Mouse (Mus musculus) spleen, embryonic (tissue): ENCODE measurements around the gene Lama4.

Experiments used
- CTCF ChIA-PET: fragments of 350-600 bp; sonication (Branson Sonifier 250); formaldehyde crosslinking; loops from one replicate; lab custom pipeline; 2022; lab: Charles Lee

The Lama4 gene

DNA sequence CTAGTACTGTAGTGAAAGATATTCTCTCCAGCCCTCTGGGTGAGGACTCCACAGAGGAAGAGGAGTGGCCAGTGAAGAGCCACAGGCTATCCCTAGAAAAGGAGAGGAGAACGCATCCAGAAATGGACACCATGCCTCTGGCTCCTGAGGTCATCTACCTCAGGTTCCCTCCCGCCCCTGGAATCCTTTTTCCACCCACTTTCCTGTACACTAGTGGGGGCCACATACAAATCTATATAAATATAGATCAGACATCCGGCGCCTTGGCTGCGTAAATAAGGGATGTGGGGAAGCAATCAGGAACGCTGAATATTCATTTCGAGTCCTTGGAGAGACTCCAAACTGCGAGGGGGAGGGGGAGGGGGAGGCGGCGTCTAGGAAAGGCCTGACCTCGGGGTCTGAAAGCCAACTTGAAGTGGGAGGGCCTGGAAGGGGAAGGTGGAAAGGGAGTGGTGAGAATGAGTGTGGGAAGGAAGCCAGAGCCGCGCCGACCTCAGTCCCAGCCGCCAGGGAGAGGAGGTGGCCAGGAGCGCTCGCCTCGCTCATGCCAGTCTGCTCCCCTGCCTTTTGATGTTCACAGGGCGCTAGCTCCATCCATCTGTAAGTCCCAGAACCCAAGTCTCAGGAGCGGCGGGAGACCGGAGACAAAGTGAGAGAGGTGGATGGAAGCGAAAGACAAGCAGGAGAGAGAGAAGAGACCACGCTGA lies at the start of gene Lama4:
TSS of gene Lama4 (plus strand) at position 441 of the 707 bp plus-strand sequence.
- CTCF ChIA-PET: no interaction called here

DNA sequence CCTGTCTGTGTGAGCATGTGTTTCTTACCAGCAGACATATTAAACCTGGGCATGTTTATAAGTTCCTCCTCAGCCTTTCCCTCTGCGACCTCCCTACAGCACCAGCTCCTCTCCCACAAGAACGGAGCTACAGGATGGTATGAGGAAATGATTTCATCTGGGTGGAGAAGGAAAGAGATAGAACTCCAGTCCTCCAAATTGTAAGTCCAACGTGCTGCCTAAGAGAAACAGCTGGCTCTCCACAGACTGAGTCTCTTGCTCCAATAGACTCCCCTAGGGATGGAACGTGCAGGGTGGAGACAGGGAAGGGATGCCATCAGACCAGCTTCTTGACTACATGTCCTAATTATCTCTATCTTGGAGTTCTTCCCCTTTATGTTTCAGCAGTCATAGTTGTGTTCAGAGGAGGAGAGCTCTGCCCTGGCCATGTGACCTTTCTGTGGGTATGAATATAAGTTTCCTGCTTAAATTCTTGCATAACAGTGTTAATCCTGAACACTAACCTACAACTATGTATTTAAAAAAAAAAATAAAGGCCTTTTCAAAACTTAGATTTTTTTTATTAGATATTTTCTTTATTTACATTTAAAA lies 49.2 kb upstream of the Lama4 start:
- CTCF ChIA-PET: no interaction called here

DNA sequence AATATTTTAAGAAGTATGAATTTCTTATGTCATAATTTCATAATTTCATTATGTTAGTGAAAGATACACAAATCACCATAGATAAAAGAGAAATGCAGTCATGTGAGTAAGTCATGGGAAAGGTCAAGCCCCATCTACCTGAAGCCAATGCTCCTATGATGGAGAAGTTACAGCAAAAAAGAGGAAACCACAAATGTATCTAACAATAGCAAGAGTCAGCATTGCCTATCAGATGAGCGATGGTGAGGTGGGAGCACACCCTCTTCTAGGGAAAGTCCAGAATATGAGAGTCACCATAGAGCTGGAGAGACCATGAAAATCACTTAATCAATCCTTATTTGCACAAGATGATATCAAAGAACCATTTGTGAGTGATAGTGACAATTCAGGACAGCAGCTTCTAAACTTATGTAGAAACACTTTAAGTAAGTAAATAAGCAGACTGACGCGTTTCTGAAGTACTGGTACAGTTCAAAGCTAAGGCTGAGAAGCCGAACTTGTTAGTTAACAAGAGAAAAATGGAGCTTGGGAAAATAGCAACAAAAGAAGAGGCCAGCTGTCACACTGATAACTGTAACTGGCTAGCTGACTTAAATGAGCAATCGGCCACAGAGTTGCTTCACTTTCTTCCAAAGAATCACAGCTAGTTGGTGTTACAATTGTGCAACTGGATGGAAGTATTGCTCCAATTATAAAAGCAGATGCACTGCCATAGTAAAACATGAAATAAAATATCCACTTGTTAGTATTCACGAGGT lies 36.2 kb upstream of the Lama4 start:
- CTCF ChIA-PET: no interaction called here

DNA sequence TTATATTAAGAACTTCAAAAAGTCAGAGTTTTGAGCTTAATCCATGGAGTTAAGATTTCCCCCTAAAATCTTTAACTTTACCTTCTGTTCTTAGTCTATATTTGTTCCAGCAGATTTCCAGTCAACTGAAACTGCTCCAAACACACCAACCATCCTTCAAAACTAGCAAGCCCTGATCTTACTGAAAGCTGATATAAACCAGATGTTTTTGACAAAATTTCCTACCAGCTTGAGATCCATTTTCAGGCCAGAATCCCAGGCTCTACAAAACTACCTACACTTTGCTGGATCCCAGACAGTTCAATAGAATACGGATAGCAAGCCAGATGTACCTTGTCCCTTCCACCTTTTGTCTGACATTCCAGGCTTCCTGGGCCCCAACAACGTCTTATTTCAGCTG lies 20.6 kb upstream of the Lama4 start:
- CTCF ChIA-PET: no interaction called here

DNA sequence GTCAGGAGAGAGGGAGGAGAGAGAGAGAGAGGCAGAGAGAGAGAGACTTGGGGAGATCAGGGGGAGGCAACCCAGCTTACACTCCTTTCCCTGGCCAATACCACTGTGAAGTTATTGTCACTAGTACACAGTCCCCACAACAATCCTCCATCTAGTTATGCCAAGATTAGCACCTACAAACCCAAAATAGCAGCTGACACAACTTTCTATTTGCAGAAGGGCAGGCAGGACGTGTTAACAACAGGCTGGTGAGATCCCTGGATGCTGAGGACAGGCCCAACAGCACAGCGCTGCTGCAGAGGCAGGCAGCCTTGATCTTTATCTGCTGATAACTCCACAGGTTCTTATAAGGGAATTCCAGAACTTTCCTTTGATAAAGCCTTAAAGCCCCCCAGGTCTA lies 3.4 kb upstream of the Lama4 start:
- CTCF ChIA-PET: no interaction called here

DNA sequence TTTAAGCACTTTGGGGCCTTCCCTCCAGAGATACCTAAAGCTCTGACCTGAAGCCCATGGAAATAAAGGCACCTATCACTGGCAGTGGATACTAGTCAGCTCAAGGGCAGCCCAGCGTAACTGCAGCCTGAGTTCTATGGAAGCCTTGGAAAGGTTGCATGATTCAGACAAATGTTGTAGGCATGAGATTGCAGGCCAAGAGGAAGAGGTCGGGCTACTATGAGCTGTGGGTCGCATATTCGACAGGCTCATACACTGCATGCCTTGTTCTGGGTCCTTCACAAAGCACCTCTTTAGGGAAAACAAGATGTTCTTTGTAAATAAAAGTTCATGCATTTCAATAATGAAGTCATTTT lies 618 bp upstream of the Lama4 start:
- CTCF ChIA-PET: no interaction called here

- CTCF ChIA-PET: no interaction called here
Observed at GRCm38 (mm10) chr10:38965857-38966256, 542 bp downstream of the Lama4 start.

DNA sequence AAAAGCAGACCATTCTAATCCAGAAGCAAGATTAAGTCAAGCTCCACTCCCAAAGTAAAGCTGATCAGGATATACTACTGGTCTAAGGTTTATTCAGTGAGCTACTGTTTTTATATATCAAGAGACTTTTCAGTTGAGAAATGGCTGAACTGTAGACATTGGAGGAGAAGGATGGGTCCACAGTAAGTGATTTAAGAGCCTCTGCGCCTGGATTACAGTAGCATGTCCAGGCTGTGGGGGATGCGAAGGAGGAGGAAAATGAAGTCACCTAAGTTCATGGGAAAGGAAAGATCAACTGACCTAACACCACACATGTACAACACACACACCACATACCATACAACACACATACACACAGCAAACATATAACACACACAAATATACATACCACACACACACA lies 1.3 kb downstream of the Lama4 start:
- CTCF ChIA-PET: no interaction called here

DNA sequence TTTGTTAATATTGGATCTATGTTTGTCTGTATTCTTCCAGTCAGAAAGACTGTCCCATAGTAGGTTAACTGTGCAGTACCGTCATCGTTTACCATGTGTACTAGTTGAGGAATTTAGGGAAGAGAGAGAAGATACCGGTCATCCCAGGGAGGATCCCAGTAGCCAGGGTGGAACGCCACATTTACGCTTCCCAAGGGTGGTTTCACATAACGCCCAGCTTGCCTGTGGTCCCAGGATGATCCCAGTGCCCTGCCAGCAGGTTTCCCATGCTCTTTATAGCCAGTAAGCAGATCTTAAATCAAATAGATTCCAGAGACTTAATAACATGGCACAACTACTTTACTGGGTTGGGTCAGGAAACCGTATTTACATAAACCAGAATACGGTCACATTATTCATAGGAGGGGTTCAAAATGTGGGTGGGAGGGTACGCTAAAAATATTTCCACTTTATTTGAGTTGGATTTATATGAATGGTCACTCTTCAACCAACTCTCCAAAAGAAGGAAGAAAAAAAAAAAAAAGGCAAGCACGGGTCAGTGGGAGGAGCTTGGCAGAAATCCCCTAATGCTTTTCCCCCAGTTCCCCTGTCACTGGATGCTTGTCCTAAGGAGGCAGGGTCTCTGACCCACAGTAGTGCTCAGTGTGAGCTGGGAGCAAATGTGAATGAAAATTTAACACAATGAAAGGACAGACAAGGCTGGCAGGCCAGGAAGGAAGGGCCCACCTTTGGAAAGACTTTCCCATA lies 3.2 kb downstream of the Lama4 start:
- CTCF ChIA-PET: no interaction called here

DNA sequence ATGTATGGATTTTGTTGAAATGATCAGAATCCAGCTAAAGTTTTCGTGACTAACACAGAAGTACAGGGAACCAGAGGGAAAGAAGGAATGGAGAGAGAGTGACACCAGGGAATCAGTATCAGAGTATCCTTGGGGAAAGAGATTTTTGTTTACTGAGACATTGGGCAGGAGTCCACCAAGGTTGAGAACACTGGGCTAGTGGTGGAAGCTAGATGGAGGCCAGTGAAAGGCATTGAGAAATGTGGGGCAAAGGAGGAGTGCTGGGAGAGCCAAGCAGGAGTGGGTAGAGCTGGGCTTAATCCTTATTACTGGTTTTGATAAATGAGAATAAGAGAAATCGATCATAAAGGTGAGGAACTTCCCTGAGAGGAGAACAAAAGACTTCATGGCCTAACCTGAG lies 4.2 kb downstream of the Lama4 start:
- CTCF ChIA-PET: no interaction called here

DNA sequence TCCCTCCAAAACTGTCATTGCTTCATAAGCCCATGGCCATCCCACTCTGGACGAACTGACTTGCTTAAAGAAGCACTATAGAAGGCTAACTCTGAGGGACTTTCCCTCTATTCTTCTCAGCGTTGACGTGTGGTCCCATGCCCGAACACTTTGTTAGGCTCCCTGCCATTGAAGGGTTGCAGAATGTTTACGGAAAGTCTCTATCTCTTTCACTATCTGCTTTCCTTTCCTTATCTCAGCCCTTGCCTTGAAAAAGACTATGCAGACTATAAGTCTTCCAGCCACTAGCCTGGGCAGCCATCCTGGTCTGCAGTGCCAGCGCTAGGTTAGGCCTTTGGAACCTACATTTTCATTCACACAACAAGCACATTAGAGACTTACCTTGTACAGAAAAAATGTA lies 4.7 kb downstream of the Lama4 start:
- CTCF ChIA-PET: no interaction called here

- CTCF ChIA-PET: no interaction called here
Observed at GRCm38 (mm10) chr10:38972221-38972946, 7.1 kb downstream of the Lama4 start.

GRCm38 (mm10) chr10:38973016-38973415 lies 7.7 kb downstream of the Lama4 start:
- CTCF ChIA-PET: no interaction called here

DNA sequence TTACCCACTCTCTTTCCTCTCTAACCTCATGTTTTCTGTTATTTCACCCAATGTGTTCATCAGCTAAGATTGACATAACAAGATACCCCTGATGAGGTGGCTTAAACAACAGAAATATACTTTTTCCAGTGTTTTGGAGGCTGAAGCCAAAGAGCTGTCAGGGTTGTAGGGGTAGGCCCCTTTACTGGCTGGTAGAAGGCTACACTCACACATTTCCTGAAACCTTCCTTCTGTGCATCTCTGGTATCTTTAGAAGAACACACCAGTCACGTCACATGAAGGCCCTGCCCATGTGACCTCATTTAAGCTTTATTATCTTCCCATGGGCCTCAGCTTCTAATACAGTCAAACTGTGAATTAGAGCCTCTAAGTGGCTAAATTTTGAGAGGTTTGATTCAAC lies 12.9 kb downstream of the Lama4 start:
- CTCF ChIA-PET: no interaction called here

DNA sequence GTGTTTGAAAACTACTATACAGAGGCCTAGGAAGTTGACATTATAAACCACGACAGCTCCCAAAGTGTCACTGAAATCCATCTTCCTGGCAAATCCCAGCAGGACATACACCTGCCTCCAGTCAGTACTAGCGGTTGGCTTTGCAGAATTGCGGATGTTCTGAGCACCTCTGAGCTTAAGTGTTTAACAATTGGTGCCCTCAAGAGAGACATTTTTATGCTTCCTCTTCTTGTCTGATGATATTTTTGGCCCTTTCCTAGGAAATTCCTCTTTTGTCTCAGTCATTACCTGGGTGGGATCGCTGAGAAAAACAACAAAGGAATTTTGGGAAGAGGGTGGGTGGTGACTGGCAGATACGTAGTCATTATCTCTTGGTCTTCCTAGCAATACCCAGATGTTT lies 14.4 kb downstream of the Lama4 start:
- CTCF ChIA-PET: no interaction called here

DNA sequence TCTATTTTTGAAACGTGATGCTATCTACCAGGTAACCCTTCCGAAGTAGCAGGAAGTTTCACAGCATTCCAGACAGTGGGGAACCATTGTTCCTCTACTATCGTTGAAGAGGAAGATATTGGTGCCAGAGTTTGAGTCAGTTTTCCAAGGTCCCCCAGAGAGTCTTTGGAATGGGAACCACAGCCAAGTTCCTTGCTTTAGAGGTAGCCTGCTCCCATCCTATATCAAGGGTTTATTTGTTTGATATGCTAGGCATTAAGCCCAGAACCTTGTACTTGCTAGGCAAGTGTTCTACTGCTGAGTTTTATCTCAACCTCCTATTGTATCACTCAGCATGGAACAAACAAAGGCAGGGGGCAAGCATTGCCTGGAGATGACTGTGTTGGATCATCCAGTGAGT lies 15.7 kb downstream of the Lama4 start:
- CTCF ChIA-PET: no interaction called here

DNA sequence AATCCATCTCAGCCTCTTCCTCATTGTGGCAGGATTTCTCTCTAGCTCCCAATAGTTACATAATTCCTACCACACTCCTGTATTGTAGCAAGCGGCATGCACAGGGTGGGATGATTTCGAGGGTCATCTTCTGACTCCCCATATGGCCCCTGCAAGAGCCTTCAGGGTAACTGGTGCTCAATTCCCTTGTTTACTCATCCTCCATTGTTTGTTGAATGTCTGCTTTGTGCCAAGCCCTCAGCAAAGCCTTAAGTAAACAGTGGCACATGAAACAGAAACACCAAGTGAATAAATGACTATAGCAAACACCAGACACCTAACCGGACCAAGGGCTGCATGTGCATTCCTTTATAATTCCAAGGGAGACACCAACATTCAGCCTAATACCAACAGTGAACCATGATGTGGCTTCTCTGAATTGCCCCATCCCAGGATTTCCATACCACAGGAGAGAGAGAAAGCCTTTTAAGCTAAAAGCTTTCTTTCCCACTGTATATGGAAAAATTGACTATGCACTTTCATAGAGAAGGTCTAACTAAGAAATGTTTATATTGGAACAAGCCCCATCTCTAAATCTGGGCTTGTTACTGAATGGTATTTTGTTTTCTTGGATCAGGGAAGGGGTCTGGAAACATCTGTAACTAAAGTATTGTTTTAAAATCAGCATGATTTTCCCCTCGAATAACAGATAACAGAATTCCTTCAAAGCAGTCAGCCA lies 19.2 kb downstream of the Lama4 start:
- CTCF ChIA-PET: no interaction called here

- CTCF ChIA-PET: no interaction called here
Observed at GRCm38 (mm10) chr10:38986053-38986452, 20.7 kb downstream of the Lama4 start.

GRCm38 (mm10) chr10:38992827-38993226 lies 27.5 kb downstream of the Lama4 start:
- CTCF ChIA-PET: no interaction called here

DNA sequence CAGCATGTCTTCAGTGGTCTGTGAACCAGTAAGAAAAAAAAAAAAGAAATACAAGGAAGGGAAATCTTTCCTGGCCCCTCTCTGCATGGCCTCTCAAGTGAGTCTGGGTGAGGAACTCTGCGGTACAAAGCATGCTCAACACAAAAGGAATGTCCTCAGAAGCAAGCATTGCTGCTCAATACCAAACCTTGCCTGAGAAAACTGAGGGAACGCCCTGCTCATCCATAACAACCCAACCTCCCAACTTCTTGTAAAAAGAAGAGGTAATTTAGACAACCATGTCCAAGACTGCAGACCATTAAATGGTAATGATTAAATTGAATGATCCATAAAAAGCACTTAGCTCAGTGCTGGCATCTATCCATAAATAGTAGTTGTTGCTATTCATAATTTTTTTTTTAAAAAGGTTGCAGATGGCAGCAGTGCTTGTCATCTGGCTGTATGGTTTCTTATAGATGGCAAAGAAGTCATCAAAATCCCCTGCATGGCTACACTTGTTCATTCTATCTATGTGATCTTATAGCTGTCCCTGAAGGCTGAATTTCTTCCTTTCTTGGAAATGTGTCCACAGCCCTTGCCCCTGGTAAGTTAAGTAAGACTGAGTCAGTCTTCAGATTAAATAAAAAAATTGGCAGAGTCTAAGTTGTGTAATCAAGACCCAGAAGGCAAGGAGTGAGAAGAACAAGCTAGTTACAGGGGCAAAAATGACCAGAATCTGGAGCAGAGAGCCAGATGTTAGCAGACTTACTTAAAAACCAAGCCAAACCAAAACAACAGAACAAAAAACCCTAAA lies 28.5 kb downstream of the Lama4 start:
- CTCF ChIA-PET: no interaction called here
